Mouse (Mus musculus) thymus, adult 2 months (tissue): ENCODE results near the gene Stxbp5. TPM values are rescaled to one million over a fixed set of nuclear protein-coding genes. Genes with fewer than 3 reads are reported as not detected.

ENCODE experiments used
- DNase-seq: peaks from one replicate; pipeline ENCODE4 v3.0.0; 2021
- H3K27ac ChIP-seq: fragments of 200-500 bp; 2 replicates; pipeline ENCODE4 v1.5.1; 2012; ENCODE audit warnings: low read length, control low read depth; ENCODE audit not compliant: control insufficient read depth, insufficient read depth
- H3K27me3 ChIP-seq: fragments of 200-500 bp; 2 replicates; pipeline ENCODE4 v1.6.1; 2012; ENCODE audit warnings: mild to moderate bottlenecking, low read length, moderate library complexity, mixed read lengths; ENCODE audit not compliant: control insufficient read depth, insufficient read depth
- H3K36me3 ChIP-seq: fragments of 200-500 bp; 2 replicates; pipeline ENCODE4 v1.6.1; 2012; ENCODE audit warnings: mild to moderate bottlenecking, low read length, moderate library complexity; ENCODE audit not compliant: control insufficient read depth, insufficient read depth
- H3K4me1 ChIP-seq: fragments of 200-500 bp; replicated peaks from 2 replicates; pipeline ENCODE4 v1.6.1; 2012; ENCODE audit warnings: low read length; ENCODE audit not compliant: control insufficient read depth, insufficient read depth
- H3K4me3 ChIP-seq: fragments of 200-500 bp; 2 replicates; pipeline ENCODE4 v1.5.1; 2012; ENCODE audit warnings: mild to moderate bottlenecking, low read length, control low read depth, moderate library complexity; ENCODE audit not compliant: control insufficient read depth, insufficient read depth
- CTCF ChIP-seq: fragments of 200-500 bp; IDR thresholded peaks from 2 replicates; pipeline ENCODE4 v1.5.1; 2012; ENCODE audit warnings: mild to moderate bottlenecking, control low read depth, low read length, moderate library complexity, borderline replicate concordance; ENCODE audit not compliant: control insufficient read depth, poor library complexity, insufficient read depth; ENCODE audit errors: extremely low read depth
- POLR2A ChIP-seq: fragments of 200-500 bp; IDR thresholded peaks from 2 replicates; pipeline ENCODE4 v1.6.1; 2012; ENCODE audit warnings: mild to moderate bottlenecking, low read length, control low read depth, moderate library complexity; ENCODE audit not compliant: control insufficient read depth, poor library complexity, insufficient read depth; ENCODE audit errors: extremely low read depth
- WGBS: fragments of 180-500 bp; shearing (Covaris S2); methylation state at CpG from one replicate; pipeline ENCODE4 v1.1.7; 2018; 5-methylcytosine and 5-hydroxymethylcytosine counted together
- polyA plus RNA-seq: library from polyadenylated mRNA; depleted of rRNA; stranded (reverse); fragments of >200 nt; gene quantifications from 2 replicates; pipeline ENCODE4 v1.2.3, GENCODE M21; 2012

Gene Stxbp5
- polyA plus RNA-seq, 1 experiment: 23.9 TPM

GRCm38 (mm10) chr10:9801571-9801970 is 99.3 kb downstream of the Stxbp5 start:
- no peaks in the 10 kb centered on the region for H3K27me3 ChIP-seq
- H3K36me3 ChIP-seq: peaks cover 14% of the 10 kb centered on the region
- H3K4me1 ChIP-seq: no peaks in the 10 kb centered on the region
- 97% methylated on average over 1 of the region's 1 CpGs for WGBS
- H3K4me3 ChIP-seq: no peak overlapping the region
- no peak overlapping the region for H3K27ac ChIP-seq
- no peak for DNase-seq
- TF ChIP-seq POLR2A (no peak), CTCF (no peak)

- Histone ChIP-seq H3K27me3 (no peaks in the 10 kb centered on the region), H3K27ac (no peak overlapping the region), H3K4me3 (no peak overlapping the region), H3K4me1 (no peaks in the 10 kb centered on the region), H3K36me3 (peaks cover 14% of the 10 kb centered on the region)
- no peak for TF ChIP-seq CTCF
- TF ChIP-seq POLR2A: no peak
- WGBS: 95% methylated on average over 1 of the region's 1 CpGs
- no peak for DNase-seq
Observed at GRCm38 (mm10) chr10:9799085-9799484, 101.8 kb downstream of the Stxbp5 start.

DNA sequence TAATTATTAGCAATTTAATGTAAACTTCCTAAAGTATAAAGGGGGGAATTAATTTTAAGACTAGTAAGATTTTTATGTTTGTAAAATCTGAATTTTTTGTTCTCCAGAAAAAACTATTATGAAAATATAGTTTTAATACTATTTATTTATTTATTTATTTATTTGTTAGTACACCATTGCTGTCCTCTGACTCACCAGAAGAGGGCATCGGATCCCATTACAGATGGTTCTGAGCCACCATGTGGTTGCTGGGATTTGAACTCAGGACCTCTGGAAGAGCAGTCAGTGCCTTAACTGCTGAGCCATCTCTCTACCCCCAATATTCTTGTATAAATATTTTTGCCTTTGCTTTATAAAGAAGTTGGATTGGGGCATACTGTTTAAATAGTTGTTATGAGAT is 104.5 kb downstream of the Stxbp5 start:
- H3K36me3 ChIP-seq: peaks cover 14% of the 10 kb centered on the region
- no peak overlapping the region for H3K27ac ChIP-seq
- H3K4me1 ChIP-seq: no peaks in the 10 kb centered on the region
- 98% methylated on average over 1 of the region's 1 CpGs for WGBS
- no peak overlapping the region for H3K4me3 ChIP-seq
- TF ChIP-seq CTCF (no peak), POLR2A (no peak)
- no peak for DNase-seq
- H3K27me3 ChIP-seq: no peaks in the 10 kb centered on the region

- H3K36me3 ChIP-seq: peaks cover 14% of the 10 kb centered on the region
- DNase-seq: no peak
- no peaks in the 10 kb centered on the region for H3K4me1 ChIP-seq
- H3K4me3 ChIP-seq: no peak overlapping the region
- H3K27ac ChIP-seq: no peak overlapping the region
- H3K27me3 ChIP-seq: no peaks in the 10 kb centered on the region
- TF ChIP-seq CTCF (no peak), POLR2A (no peak)
Observed at GRCm38 (mm10) chr10:9794429-9794828, 106.5 kb downstream of the Stxbp5 start.

DNA sequence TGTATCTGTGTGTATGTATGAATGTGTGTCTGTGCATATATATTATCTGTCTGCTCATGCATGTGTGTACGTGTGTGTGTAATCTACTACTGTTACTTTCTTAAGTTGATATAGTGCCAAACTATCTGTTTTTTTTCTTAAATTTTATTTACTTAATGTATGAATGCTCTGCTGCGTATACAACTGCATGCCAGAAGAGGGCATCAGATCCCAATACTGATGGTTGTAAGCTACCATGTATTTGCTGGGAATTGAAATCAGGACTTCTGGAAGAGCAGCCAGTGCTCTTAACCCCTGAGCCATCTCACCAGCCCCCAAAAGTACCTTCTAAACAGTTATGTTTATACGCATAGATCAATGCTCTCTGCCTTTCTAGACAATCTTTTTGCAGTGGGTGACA is 109.9 kb downstream of the Stxbp5 start:
- Histone ChIP-seq H3K4me3 (no peak overlapping the region), H3K27me3 (no peaks in the 10 kb centered on the region), H3K4me1 (no peaks in the 10 kb centered on the region), H3K27ac (no peak overlapping the region), H3K36me3 (peaks cover 8% of the 10 kb centered on the region; the same call in 1 of the 2 replicates)
- WGBS: 96% methylated on average over 3 of the region's 3 CpGs
- no peak for DNase-seq
- TF ChIP-seq CTCF: no peak
- no peak for TF ChIP-seq POLR2A

- H3K4me1 ChIP-seq: no peaks in the 10 kb centered on the region
- H3K4me3 ChIP-seq: no peak overlapping the region
- H3K27ac ChIP-seq: no peak overlapping the region
- 97% methylated on average over 11 of the region's 11 CpGs for WGBS
- H3K36me3 ChIP-seq: peaks cover 8% of the 10 kb centered on the region; the same call in 1 of the 2 replicates
- DNase-seq: no peak
- TF ChIP-seq POLR2A (no peak), CTCF (no peak)
- no peaks in the 10 kb centered on the region for H3K27me3 ChIP-seq
Observed at GRCm38 (mm10) chr10:9786461-9786860, 114.4 kb downstream of the Stxbp5 start.

DNA sequence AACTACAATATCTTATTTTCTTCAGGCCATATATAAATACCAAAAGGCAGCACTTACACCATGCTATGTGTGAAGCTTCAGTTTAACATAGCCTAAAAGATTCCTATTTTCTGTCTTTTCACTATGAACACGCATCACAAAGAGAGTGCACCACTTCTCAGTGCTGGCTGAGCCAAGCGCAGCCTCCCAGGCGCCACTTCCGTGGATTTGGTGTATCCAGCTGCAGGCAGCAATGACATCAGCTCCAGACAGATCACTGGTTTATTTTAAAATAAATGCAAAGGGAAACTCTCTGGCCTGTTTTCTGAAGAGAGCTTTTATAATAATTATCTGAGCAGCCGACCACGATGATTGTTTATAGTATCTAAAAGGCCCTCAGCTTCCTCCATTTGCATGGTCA is 115.2 kb downstream of the Stxbp5 start:
- no peak for DNase-seq
- TF ChIP-seq CTCF (no peak), POLR2A (no peak)
- H3K36me3 ChIP-seq: peaks cover 8% of the 10 kb centered on the region; the same call in 1 of the 2 replicates
- H3K27ac ChIP-seq: no peak overlapping the region
- H3K4me3 ChIP-seq: no peak overlapping the region
- no peaks in the 10 kb centered on the region for H3K4me1 ChIP-seq
- WGBS: 96% methylated on average over 6 of the region's 6 CpGs
- H3K27me3 ChIP-seq: no peaks in the 10 kb centered on the region

DNA sequence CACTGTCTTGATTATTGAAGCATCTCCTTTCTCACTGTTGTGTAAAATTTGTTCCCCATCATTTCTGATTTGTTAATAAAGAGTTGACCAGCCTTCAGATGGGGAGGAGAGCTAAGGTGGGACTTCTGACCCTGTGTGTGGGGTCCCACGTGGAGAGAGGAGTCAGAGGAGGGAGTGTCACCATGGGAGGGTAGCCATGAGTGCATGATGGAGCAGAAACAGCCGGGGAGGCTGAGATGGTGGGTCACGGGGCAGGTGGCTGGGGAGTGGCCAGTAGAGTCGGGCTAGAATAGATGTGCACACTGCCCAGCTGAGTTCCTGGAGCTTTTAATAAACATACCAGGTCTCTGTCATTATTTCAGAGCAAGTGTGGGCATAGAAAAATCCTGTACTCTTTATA is 121.0 kb downstream of the Stxbp5 start:
- TF ChIP-seq POLR2A (no peak), CTCF (no peak)
- Histone ChIP-seq H3K27ac (no peak overlapping the region), H3K36me3 (no peaks in the 10 kb centered on the region), H3K4me1 (no peaks in the 10 kb centered on the region), H3K27me3 (no peaks in the 10 kb centered on the region), H3K4me3 (no peak overlapping the region)
- 93% methylated on average over 4 of the region's 4 CpGs for WGBS
- DNase-seq: no peak
